Mouse (Mus musculus) intestine, embryonic 14.5 days (tissue): ENCODE measurements around the gene Gstm3. TPM values are rescaled to one million over a fixed set of nuclear protein-coding genes. Genes with fewer than 3 reads are reported as not detected.
"Not testable (repeated sequence)": the region's sequence is repeated elsewhere in the genome, so short reads cannot be mapped to it uniquely, and the experiment has no call there.

Experiments
- ATAC-seq: fragments of 200-750 bp; cut with Nextera tagmentation; replicated peaks from 2 replicates; pipeline ENCODE4 v1.8.0; 2017; ENCODE audit warnings: low read depth, moderate number of reproducible peaks, moderate TSS enrichment, moderate library complexity; ENCODE audit not compliant: low FRiP score, low TSS enrichment
- DNase-seq: peaks from one replicate; pipeline ENCODE4 v3.0.0-alpha.2; 2018; ENCODE audit warnings: low spot score
- H3K27ac ChIP-seq: fragments of 300-500 bp; sonication (generic); 2 replicates; pipeline ENCODE4 v1.5.1; 2014; ENCODE audit warnings: low read depth, mild to moderate bottlenecking, control low read depth
- H3K27me3 ChIP-seq: fragments of 300-500 bp; sonication (generic); replicated peaks from 2 replicates; pipeline ENCODE4 v1.6.1; 2014; ENCODE audit warnings: low read length, control low read depth; ENCODE audit not compliant: control insufficient read depth, insufficient read depth
- H3K36me3 ChIP-seq: fragments of 300-500 bp; sonication (generic); 2 replicates; pipeline ENCODE4 v1.6.1; 2014; ENCODE audit warnings: low read length, control low read depth; ENCODE audit not compliant: control insufficient read depth, insufficient read depth
- H3K4me1 ChIP-seq: fragments of 300-500 bp; sonication (generic); replicated peaks from 2 replicates; pipeline ENCODE4 v1.6.1; 2014; ENCODE audit warnings: low read length, control low read depth, mixed read lengths; ENCODE audit not compliant: control insufficient read depth, insufficient read depth
- H3K4me2 ChIP-seq: fragments of 300-500 bp; sonication (generic); 2 replicates; pipeline ENCODE4 v1.6.1; 2014; ENCODE audit warnings: low read length
- H3K4me3 ChIP-seq: fragments of 300-500 bp; sonication (generic); 2 replicates; pipeline ENCODE4 v1.5.1; 2014; ENCODE audit warnings: low read depth, low read length, control low read depth, mixed read lengths
- H3K9ac ChIP-seq: fragments of 300-500 bp; sonication (generic); 2 replicates; pipeline ENCODE4 v1.6.1; 2014; ENCODE audit warnings: mild to moderate bottlenecking, low read length
- H3K9me3 ChIP-seq: fragments of 300-500 bp; sonication (generic); 2 replicates; pipeline ENCODE4 v1.6.1; 2016; ENCODE audit warnings: low read length, control low read depth; ENCODE audit not compliant: control insufficient read depth
- WGBS: fragments of 180-500 bp; shearing (Covaris S2); extraction: QIAGEN DNeasy Blood & Tissue Kit; methylation state at CpG from one replicate; pipeline ENCODE4 v1.1.7; 2014; 5-methylcytosine and 5-hydroxymethylcytosine counted together
- polyA plus RNA-seq: library from polyadenylated mRNA; unstranded; fragments of >200 nt; fragmentation: Nextera tagmentation; extraction: Ambion mirVana; gene quantifications from 2 replicates; pipeline ENCODE4 v1.2.1, GENCODE M21; 2014

The Gstm3 gene
- polyA plus RNA-seq, 1 experiment from 2014 or later: 41.6 TPM

DNA sequence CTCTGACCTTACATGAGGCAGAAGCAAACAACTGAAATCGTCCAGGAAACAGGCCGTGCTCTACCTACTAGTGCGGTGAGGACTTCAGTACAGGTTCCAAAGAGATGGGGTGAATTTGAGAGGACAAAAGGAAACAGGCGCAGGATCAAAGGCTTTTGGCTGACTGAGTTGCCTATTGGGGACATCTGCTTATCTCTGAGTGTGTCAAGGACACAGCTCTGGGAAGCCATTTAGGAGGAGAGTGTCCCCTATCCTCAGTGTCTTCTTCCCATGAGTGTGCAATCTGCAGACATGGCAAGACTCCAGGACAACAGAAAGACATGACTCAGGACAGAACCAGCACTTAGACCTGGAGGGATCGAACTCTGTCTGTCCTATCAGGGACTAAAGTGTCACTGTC lies 15.4 kb upstream of the Gstm3 start:
- no peaks in the 10 kb centered on the region for H3K36me3 ChIP-seq
- H3K4me1 ChIP-seq: no peaks in the 10 kb centered on the region
- no peaks in the 10 kb centered on the region for H3K9me3 ChIP-seq
- H3K4me3 ChIP-seq: no peak overlapping the region
- no peak overlapping the region for H3K9ac ChIP-seq
- H3K27me3 ChIP-seq: no peaks in the 10 kb centered on the region
- DNase-seq (no peak), ATAC-seq (no peak)
- H3K27ac ChIP-seq: no peak overlapping the region
- H3K4me2 ChIP-seq: no peak overlapping the region
- WGBS: 80% methylated on average over 5 of the region's 5 CpGs

DNA sequence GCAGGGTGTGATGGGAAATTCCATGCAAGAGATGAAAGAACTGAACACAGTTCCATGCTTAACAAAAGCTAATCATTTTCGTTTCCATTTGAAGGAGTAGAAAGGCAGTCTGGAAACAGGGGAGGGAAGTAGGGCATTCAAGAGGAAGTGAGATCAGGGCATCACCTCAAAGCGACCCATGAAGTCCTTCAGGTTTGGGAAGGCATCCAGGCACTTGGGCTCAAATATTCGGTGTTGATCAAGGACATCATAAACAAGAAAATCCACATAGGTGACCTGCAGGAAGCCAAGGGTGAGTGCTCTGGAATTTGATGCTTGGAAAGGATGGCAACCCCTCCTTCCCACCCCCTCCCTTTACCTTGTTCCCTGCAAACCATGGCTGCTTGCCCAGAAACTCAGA lies 14.7 kb upstream of the Gstm3 start:
- 61% methylated on average over 3 of the region's 3 CpGs for whole genome bisulfite sequencing
- H3K27ac ChIP-seq: no peak overlapping the region
- H3K36me3 ChIP-seq: no peaks in the 10 kb centered on the region
- no peak for ATAC-seq
- no peaks in the 10 kb centered on the region for H3K4me1 ChIP-seq
- H3K9me3 ChIP-seq: no peaks in the 10 kb centered on the region
- no peak for DNase-seq
- no peak overlapping the region for H3K9ac ChIP-seq
- no peak overlapping the region for H3K4me3 ChIP-seq
- no peaks in the 10 kb centered on the region for H3K27me3 ChIP-seq
- H3K4me2 ChIP-seq: no peak overlapping the region

- Histone ChIP-seq H3K27me3 (no peaks in the 10 kb centered on the region), H3K9ac (no peak overlapping the region), H3K27ac (no peak overlapping the region), H3K4me1 (no peaks in the 10 kb centered on the region), H3K4me2 (no peak overlapping the region), H3K4me3 (no peak overlapping the region), H3K36me3 (no peaks in the 10 kb centered on the region), H3K9me3 (no peaks in the 10 kb centered on the region)
- no peak for DNase-seq
- WGBS: 85% methylated on average over 6 of the region's 6 CpGs
- ATAC-seq: no peak
Observed at GRCm38 (mm10) chr3:107982726-107983125, 13.6 kb upstream of the Gstm3 start.

DNA sequence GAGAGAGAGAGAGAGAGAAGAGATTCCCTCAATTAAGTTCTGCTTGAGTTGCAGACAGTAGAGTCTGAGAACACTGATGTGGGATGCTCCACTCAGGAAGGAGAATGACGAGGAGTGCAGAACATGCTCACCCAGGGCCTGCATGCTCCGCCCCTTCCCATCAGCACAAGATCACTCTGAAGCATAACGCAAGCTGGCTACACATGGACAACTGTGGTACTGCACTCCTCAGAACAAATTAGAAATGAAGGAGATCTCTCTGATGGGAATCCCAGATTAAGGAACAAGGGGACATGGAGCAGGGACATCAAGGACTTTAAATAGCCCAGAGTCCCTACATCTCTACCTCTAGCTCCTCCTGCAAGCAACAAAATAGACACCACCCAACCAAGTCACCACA lies 12.2 kb upstream of the Gstm3 start:
- H3K27me3 ChIP-seq: no peaks in the 10 kb centered on the region
- ATAC-seq (no peak), DNase-seq (no peak)

DNA sequence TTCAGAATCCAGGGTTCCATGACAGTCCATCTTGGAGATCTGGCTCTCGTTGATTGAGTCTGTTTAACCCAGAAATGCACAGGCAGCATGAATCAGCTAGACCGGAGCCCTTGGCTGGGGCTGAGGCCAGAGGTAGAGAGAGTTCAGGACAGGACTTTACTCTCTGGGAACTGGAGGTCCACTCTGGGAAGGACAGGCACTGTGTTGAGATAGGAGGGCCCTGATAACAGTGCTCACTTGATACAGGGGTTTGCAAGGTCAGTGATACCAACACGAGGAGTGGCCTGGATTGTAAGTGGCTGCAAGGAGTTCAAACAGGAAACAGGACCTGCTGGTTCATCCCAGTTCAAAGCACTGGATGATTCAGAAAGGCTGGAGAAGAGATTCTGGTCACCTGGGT lies 8.6 kb upstream of the Gstm3 start:
- no peak overlapping the region for H3K4me3 ChIP-seq
- 0 out of 2 replicates have a peak, but pooled peaks have one; percentile 51 for ATAC-seq
- no peak overlapping the region for H3K9ac ChIP-seq
- 64% methylated on average over 3 of the region's 3 CpGs for WGBS
- H3K4me2 ChIP-seq: no peak overlapping the region
- DNase-seq: no peak
- no peaks in the 10 kb centered on the region for H3K36me3 ChIP-seq
- no peaks in the 10 kb centered on the region for H3K9me3 ChIP-seq
- H3K27me3 ChIP-seq: no peaks in the 10 kb centered on the region
- H3K4me1 ChIP-seq: no peaks in the 10 kb centered on the region
- no peak overlapping the region for H3K27ac ChIP-seq

More for the DNA sequence above, 12.2 kb upstream of the Gstm3 start:
- Histone ChIP-seq H3K9ac (no peak overlapping the region), H3K27ac (no peak overlapping the region), H3K4me3 (no peak overlapping the region), H3K36me3 (no peaks in the 10 kb centered on the region), H3K4me2 (no peak overlapping the region), H3K9me3 (no peaks in the 10 kb centered on the region), H3K4me1 (no peaks in the 10 kb centered on the region)
- 63% methylated on average over 3 of the region's 3 CpGs for WGBS

GRCm38 (mm10) chr3:107974237-107974636 lies 5.2 kb upstream of the Gstm3 start:
- no peak overlapping the region for H3K9ac ChIP-seq
- H3K4me3 ChIP-seq: no peak overlapping the region
- no peaks in the 10 kb centered on the region for H3K36me3 ChIP-seq
- H3K9me3 ChIP-seq: no peaks in the 10 kb centered on the region
- ATAC-seq: no peak
- H3K4me1 ChIP-seq: no peaks in the 10 kb centered on the region
- H3K27ac ChIP-seq: no peak overlapping the region
- 97% methylated on average over 1 of the region's 1 CpGs for WGBS
- H3K4me2 ChIP-seq: no peak overlapping the region
- DNase-seq: no peak
- no peaks in the 10 kb centered on the region for H3K27me3 ChIP-seq

GRCm38 (mm10) chr3:107972070-107972469 lies 3.0 kb upstream of the Gstm3 start:
- Histone ChIP-seq H3K4me1 (no peaks in the 10 kb centered on the region), H3K9ac (no peak overlapping the region), H3K9me3 (no peaks in the 10 kb centered on the region), H3K4me2 (no peak overlapping the region), H3K4me3 (no peak overlapping the region), H3K36me3 (no peaks in the 10 kb centered on the region), H3K27me3 (no peaks in the 10 kb centered on the region), H3K27ac (no peak overlapping the region)
- DNase-seq: no peak
- WGBS: 71% methylated on average over 3 of the region's 3 CpGs
- no peak for ATAC-seq

DNA sequence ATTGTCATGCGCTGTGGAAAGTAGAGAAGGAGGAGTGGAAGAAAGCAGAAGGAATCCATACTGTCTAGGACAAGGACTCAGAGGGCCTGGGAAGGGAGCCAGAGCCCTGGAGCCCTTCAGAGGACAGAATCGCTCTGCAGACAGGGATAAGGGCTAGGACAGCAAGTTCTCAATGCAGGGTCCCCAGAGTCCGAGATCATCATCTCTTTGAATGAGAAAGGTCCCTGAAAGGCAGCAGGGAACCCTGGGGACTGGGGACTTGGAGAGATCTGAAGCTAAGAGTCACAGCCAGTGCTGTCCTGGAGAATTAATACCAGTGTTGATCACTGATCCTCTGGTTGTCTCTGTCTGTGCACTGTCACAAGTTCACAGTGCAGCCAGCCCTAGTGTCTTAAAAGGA lies 2.0 kb upstream of the Gstm3 start:
- not testable (repeated sequence) for H3K9me3 ChIP-seq, H3K9ac ChIP-seq, H3K4me1 ChIP-seq, H3K4me2 ChIP-seq, H3K36me3 ChIP-seq, H3K27ac ChIP-seq, H3K27me3 ChIP-seq, H3K4me3 ChIP-seq, DNase-seq, ATAC-seq
- WGBS: 65% methylated on average over 3 of the region's 3 CpGs

- DNase-seq: no peak
- Histone ChIP-seq H3K27me3 (no peaks in the 10 kb centered on the region), H3K36me3 (no peaks in the 10 kb centered on the region), H3K9me3 (no peaks in the 10 kb centered on the region), H3K27ac (no peak overlapping the region), H3K9ac (no peak overlapping the region), H3K4me2 (no peak overlapping the region), H3K4me3 (no peak overlapping the region), H3K4me1 (peaks cover 5% of the 10 kb centered on the region; the same call in 1 of the 2 replicates)
- no peak for ATAC-seq
- 95% methylated on average over 5 of the region's 5 CpGs for WGBS
Observed at GRCm38 (mm10) chr3:107966631-107967030, 2.5 kb downstream of the Gstm3 start.
